ENCODE assay signal across 8 mouse cellular contexts in genomic region chr9:107463509-107463908, GRCm38 (mm10).
DNase-seq lines count a peak whose midpoint lies in the region; ATAC-seq and TF ChIP-seq lines count a peak whose summit lies in the region.

No protein-coding gene starts in this region.

- no peaks in the 10 kb centered on the region for H3K9me3 ChIP-seq in embryonic facial prominence, embryonic 11.5 days (replicated peaks; ENCODE audit: control insufficient read depth, low read length)
- H3K9me3 ChIP-seq in limb, embryonic 10.5 days (replicated peaks), result no peaks in the 10 kb centered on the region
- no peaks in the 10 kb centered on the region for H3K9me3 ChIP-seq in midbrain, embryonic 15.5 days

- TF ChIP-seq POLR2A in heart, adult 2 months (IDR thresholded peaks at IDR 0.05; ENCODE audit: insufficient read depth, low read depth, low read length), result no peak
- no peak for TF ChIP-seq POLR2A in kidney, adult 2 months (IDR thresholded peaks at IDR 0.05; ENCODE audit: low read depth, low read length)

- H3K4me1 ChIP-seq in embryonic facial prominence, embryonic 11.5 days (ENCODE audit: control insufficient read depth, insufficient read depth, low read length), result no peaks in the 10 kb centered on the region
- no peaks in the 10 kb centered on the region for H3K4me1 ChIP-seq in heart, adult 2 months (ENCODE audit: control insufficient read depth, insufficient read depth, low read length)
- H3K4me1 ChIP-seq in kidney, adult 2 months (ENCODE audit: control insufficient read depth, insufficient read depth, low read length), result no peaks in the 10 kb centered on the region
- peaks cover 16% of the 10 kb centered on the region for H3K4me1 ChIP-seq in limb, embryonic 10.5 days
- H3K4me1 ChIP-seq in midbrain, embryonic 15.5 days, result peaks cover 34% of the 10 kb centered on the region

- H3K36me3 ChIP-seq in embryonic facial prominence, embryonic 11.5 days (replicated peaks; ENCODE audit: control insufficient read depth, insufficient read depth, low read depth, low read length), result no peaks in the 10 kb centered on the region
- no peaks in the 10 kb centered on the region for H3K36me3 ChIP-seq in heart, adult 2 months (ENCODE audit: control insufficient read depth, insufficient read depth, low read length)
- H3K36me3 ChIP-seq in kidney, adult 2 months (ENCODE audit: control insufficient read depth, insufficient read depth, low read length), result no peaks in the 10 kb centered on the region
- no peaks in the 10 kb centered on the region for H3K36me3 ChIP-seq in limb, embryonic 10.5 days
- no peaks in the 10 kb centered on the region for H3K36me3 ChIP-seq in midbrain, embryonic 15.5 days (replicated peaks)

- WGBS in embryonic facial prominence, embryonic 11.5 days, result 15% methylated on average over 7 of the region's 7 CpGs
- WGBS in heart, adult 2 months, result 16% methylated on average over 7 of the region's 7 CpGs
- WGBS in kidney, adult 2 months, result 18% methylated on average over 7 of the region's 7 CpGs
- 16% methylated on average over 7 of the region's 7 CpGs for WGBS in limb, embryonic 10.5 days
- WGBS in midbrain, embryonic 15.5 days, result 11% methylated on average over 7 of the region's 7 CpGs

- no peak overlapping the region for H3K9ac ChIP-seq in embryonic facial prominence, embryonic 11.5 days (replicated peaks; ENCODE audit: low read length)
- no peak overlapping the region for H3K9ac ChIP-seq in heart, adult 2 months (ENCODE audit: low read depth, low read length)
- no peak overlapping the region for H3K9ac ChIP-seq in midbrain, embryonic 15.5 days

- peak; percentile 69; the same call in 1 of the 2 replicates for ATAC-seq in embryonic facial prominence, embryonic 11.5 days (replicated peaks; ENCODE audit: insufficient number of reproducible peaks, low FRiP score, low TSS enrichment, low read depth)
- peak; percentile 77 for ATAC-seq in midbrain, embryonic 15.5 days (replicated peaks)

- H3K79me2 ChIP-seq in heart, adult 2 months (replicated peaks; ENCODE audit: control insufficient read depth, insufficient read depth, low read length), result no peaks in the 10 kb centered on the region

- peak; percentile 74 for TF ChIP-seq CTCF in heart, adult 2 months (IDR thresholded peaks at IDR 0.05)
- peak; percentile 84 for TF ChIP-seq CTCF in kidney, adult 2 months (conservative IDR thresholded peaks at IDR 0.05; ENCODE audit: insufficient read depth, insufficient read length, low read depth, low read length)

- no peak overlapping the region for H3K4me2 ChIP-seq in embryonic facial prominence, embryonic 11.5 days (ENCODE audit: low read depth, low read length)
- no peak overlapping the region for H3K4me2 ChIP-seq in midbrain, embryonic 15.5 days

- peak; percentile 18 for DNase-seq in 3134 (ENCODE audit: extremely low read depth, insufficient read length, low spot score)
- peak; percentile 89 for DNase-seq in adrenal gland, postnatal 25 days
- peak; percentile 90 for DNase-seq in embryonic facial prominence, embryonic 11.5 days (ENCODE audit: low spot score)
- peak; percentile 65 to 81 for DNase-seq in heart, adult 2 months
- DNase-seq in kidney, adult 2 months, result peak; percentile 80
- peak; percentile 94 for DNase-seq in limb, embryonic 10.5 days (ENCODE audit: low spot score)
- peak; percentile 79 to 88 for DNase-seq in spleen, postnatal 10 days (ENCODE audit: low spot score in 2 of 2)

- TF ChIP-seq EP300 in heart, adult 2 months (IDR thresholded peaks at IDR 0.05; ENCODE audit: insufficient read depth, low read depth, low read length), result peak; percentile 35; the same call in 1 of the 2 replicates

- H3K4me3 ChIP-seq in embryonic facial prominence, embryonic 11.5 days (ENCODE audit: low read depth, low read length), result no peak overlapping the region
- H3K4me3 ChIP-seq in heart, adult 2 months, result no peak overlapping the region
- H3K4me3 ChIP-seq in kidney, adult 2 months (ENCODE audit: insufficient read depth, low read depth, low read length), result no peak overlapping the region
- no peak overlapping the region for H3K4me3 ChIP-seq in limb, embryonic 10.5 days
- H3K4me3 ChIP-seq in midbrain, embryonic 15.5 days, result no peak overlapping the region

- intact Hi-C loops in heart, adult 2 months (cut with DNase I), result loop anchor here (2.0 to 5.0 kb wide), 2 partner anchors 49 to 97 kb away; no protein-coding TSS in a partner anchor

- H3K27ac ChIP-seq in embryonic facial prominence, embryonic 11.5 days (replicated peaks; ENCODE audit: low read depth, low read length), result no peak overlapping the region
- H3K27ac ChIP-seq in heart, adult 2 months, result no peak overlapping the region; the same call in 1 of the 2 replicates
- no peak overlapping the region for H3K27ac ChIP-seq in kidney, adult 2 months (ENCODE audit: insufficient read depth, low read depth, low read length)
- H3K27ac ChIP-seq in limb, embryonic 10.5 days, result no peak overlapping the region
- H3K27ac ChIP-seq in midbrain, embryonic 15.5 days, result peak overlapping the region; percentile 73

- H3K27me3 ChIP-seq in embryonic facial prominence, embryonic 11.5 days (ENCODE audit: control insufficient read depth, insufficient read depth, low read length), result no peaks in the 10 kb centered on the region
- H3K27me3 ChIP-seq in heart, adult 2 months (ENCODE audit: control insufficient read depth, insufficient read depth, low read length), result no peaks in the 10 kb centered on the region
- H3K27me3 ChIP-seq in kidney, adult 2 months (replicated peaks; ENCODE audit: control insufficient read depth, insufficient read depth, low read length), result no peaks in the 10 kb centered on the region
- peaks cover 96% of the 10 kb centered on the region for H3K27me3 ChIP-seq in limb, embryonic 10.5 days (ENCODE audit: low read depth, poor library complexity, severe bottlenecking)
- H3K27me3 ChIP-seq in midbrain, embryonic 15.5 days (replicated peaks), result no peaks in the 10 kb centered on the region

Comparison
In these comparisons a context has a peak if more than half of its experiments do, and no peak if none do; other contexts are left out.
1. DNase-seq: peak in every context shown above with its lines; median percentile 94 in limb, embryonic 10.5 days; 90 in embryonic facial prominence, embryonic 11.5 days; 89 in adrenal gland, postnatal 25 days; 84 in spleen, postnatal 10 days; 80 in kidney, adult 2 months; 73 in heart, adult 2 months; 18 in 3134.